Mouse (Mus musculus): Measurements from ENCODE around the gene Hs6st2. TPM values are rescaled to one million over a fixed set of nuclear protein-coding genes. Genes with fewer than 3 reads are reported as not detected.

Gene Hs6st2
- 45.2 and 45.8 TPM in 2 replicates for total RNA-seq (2014; rRNA removed)
- 36.9 and 39.4 TPM in 2 replicates for polyA plus RNA-seq (2015; fragmentation: Nextera tagmentation; extraction: Ambion mirVana)

- Histone ChIP-seq H3K36me3 (ENCODE audit: insufficient read depth, low read length) (no peaks in the 10 kb centered on the region), H3K9me3 (ENCODE audit: low read length) (no peaks in the 10 kb centered on the region), H3K4me3 (ENCODE audit: low read depth, low read length) (peak within 1 kb of the TSS; percentile 48), H3K9ac (replicated peaks; ENCODE audit: low read length, poor library complexity, severe bottlenecking) (peak within 1 kb of the TSS; percentile 51), H3K4me1 (ENCODE audit: insufficient read depth, low read length) (no peaks in the 10 kb centered on the region), H3K27ac (ENCODE audit: low read depth, low read length) (0 out of 2 replicates have a peak within 1 kb of the TSS, but pooled peaks have one; percentile 6), H3K27me3 (ENCODE audit: insufficient read depth, low read length) (no peaks in the 10 kb centered on the region), H3K4me2 (ENCODE audit: low read depth, low read length, poor library complexity, severe bottlenecking) (peak within 1 kb of the TSS; percentile 76)
- ATAC-seq (ENCODE audit: low FRiP score) (no peak), DNase-seq (ENCODE audit: low spot score) (no peak)
- TF ChIP-seq CTCF (IDR thresholded peaks at IDR 0.05), result no peak
- 22% methylated on average over 5 of the region's 5 CpGs for WGBS
These were observed at the start of gene Hs6st2 for GRCm38 (mm10) chrX:51681756-51682155. Gene Hs6st2, minus strand, starts transcription at chrX:51681856.

DNA sequence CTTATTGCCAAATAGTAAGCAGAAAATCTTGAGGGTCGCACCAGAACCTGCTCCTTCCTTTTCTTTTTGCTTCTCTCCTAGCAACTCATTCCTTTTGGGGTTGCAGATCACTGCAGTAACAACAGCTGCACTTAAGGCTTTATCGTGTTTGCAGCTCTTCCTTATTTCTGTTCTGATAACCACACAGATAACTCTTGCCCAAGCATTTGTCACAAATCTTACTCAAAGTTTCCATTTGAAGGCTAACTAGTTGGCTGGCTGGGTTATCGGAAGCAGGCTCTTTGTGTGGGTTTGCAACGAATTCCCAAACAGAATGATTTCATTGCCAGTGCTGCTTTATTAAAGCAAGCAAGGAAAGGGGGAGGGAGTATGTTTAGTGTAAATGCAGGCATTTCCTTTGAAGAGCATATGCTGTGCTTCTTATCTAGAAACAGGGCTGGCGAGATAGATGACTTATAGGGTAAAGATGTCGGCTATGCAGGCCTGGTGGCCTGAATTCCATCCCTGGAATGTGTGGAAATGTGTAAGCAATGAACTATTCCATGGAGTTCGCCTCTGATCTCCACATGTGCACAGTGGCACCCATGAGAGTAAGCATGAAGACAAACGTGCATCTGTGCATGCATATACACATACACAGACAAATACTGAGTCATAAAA is 32.6 kb upstream of the Hs6st2 start:
- Histone ChIP-seq H3K27ac (ENCODE audit: low read depth, low read length) (no peak overlapping the region), H3K9ac (replicated peaks; ENCODE audit: low read length, poor library complexity, severe bottlenecking) (no peak overlapping the region), H3K36me3 (ENCODE audit: insufficient read depth, low read length) (no peaks in the 10 kb centered on the region), H3K4me1 (ENCODE audit: insufficient read depth, low read length) (no peaks in the 10 kb centered on the region), H3K27me3 (ENCODE audit: insufficient read depth, low read length) (no peaks in the 10 kb centered on the region), H3K4me3 (ENCODE audit: low read depth, low read length) (no peak overlapping the region), H3K9me3 (ENCODE audit: low read length) (no peaks in the 10 kb centered on the region), H3K4me2 (ENCODE audit: low read depth, low read length, poor library complexity, severe bottlenecking) (no peak overlapping the region)
- WGBS, result 68% methylated on average over 8 of the region's 8 CpGs
- no peak for TF ChIP-seq CTCF (IDR thresholded peaks at IDR 0.05)
- no peak for DNase-seq (ENCODE audit: low spot score)
- ATAC-seq (ENCODE audit: low FRiP score), result no peak

- WGBS, result 81% methylated on average over 1 of the region's 1 CpGs
- no peak overlapping the region for H3K4me3 ChIP-seq (ENCODE audit: low read depth, low read length)
- H3K4me2 ChIP-seq (ENCODE audit: low read depth, low read length, poor library complexity, severe bottlenecking), result no peak overlapping the region
- no peak for DNase-seq (ENCODE audit: low spot score)
- no peaks in the 10 kb centered on the region for H3K4me1 ChIP-seq (ENCODE audit: insufficient read depth, low read length)
- TF ChIP-seq CTCF (IDR thresholded peaks at IDR 0.05), result no peak
- no peaks in the 10 kb centered on the region for H3K36me3 ChIP-seq (ENCODE audit: insufficient read depth, low read length)
- no peaks in the 10 kb centered on the region for H3K27me3 ChIP-seq (ENCODE audit: insufficient read depth, low read length)
- H3K9ac ChIP-seq (replicated peaks; ENCODE audit: low read length, poor library complexity, severe bottlenecking), result no peak overlapping the region
- H3K27ac ChIP-seq (ENCODE audit: low read depth, low read length), result no peak overlapping the region
- no peak for ATAC-seq (ENCODE audit: low FRiP score)
- no peaks in the 10 kb centered on the region for H3K9me3 ChIP-seq (ENCODE audit: low read length)
These were observed 31.3 kb upstream of the Hs6st2 start for GRCm38 (mm10) chrX:51712996-51713395.

DNA sequence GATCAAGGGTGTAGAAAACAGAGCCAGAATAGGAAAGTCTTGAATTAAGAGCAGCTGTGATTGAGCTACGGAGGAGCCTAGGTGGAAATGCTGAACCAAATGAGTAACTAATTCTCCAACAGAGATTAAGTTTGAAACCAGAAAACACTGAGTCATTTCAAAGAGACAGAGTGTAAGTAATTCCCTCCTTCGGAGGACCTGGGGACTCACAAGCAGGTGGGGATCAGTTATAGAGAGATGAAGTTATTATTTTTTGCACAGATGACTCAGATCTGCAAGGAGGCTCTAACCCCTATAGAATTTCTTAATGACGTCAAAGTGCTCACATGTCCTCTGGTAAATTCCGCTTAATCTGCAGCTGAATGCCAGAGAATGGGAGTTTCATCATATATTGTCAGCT is 21.2 kb upstream of the Hs6st2 start:
- Histone ChIP-seq H3K9ac (replicated peaks; ENCODE audit: low read length, poor library complexity, severe bottlenecking) (no peak overlapping the region), H3K4me2 (ENCODE audit: low read depth, low read length, poor library complexity, severe bottlenecking) (no peak overlapping the region), H3K4me3 (ENCODE audit: low read depth, low read length) (no peak overlapping the region), H3K27me3 (ENCODE audit: insufficient read depth, low read length) (no peaks in the 10 kb centered on the region), H3K36me3 (ENCODE audit: insufficient read depth, low read length) (no peaks in the 10 kb centered on the region), H3K4me1 (ENCODE audit: insufficient read depth, low read length) (no peaks in the 10 kb centered on the region), H3K27ac (ENCODE audit: low read depth, low read length) (no peak overlapping the region), H3K9me3 (ENCODE audit: low read length) (no peaks in the 10 kb centered on the region)
- no peak for DNase-seq (ENCODE audit: low spot score)
- TF ChIP-seq CTCF (IDR thresholded peaks at IDR 0.05), result no peak
- WGBS, result 68% methylated on average over 4 of the region's 4 CpGs
- no peak for ATAC-seq (ENCODE audit: low FRiP score)

- ATAC-seq (ENCODE audit: low FRiP score), result no peak
These were observed 17.4 kb upstream of the Hs6st2 start for GRCm38 (mm10) chrX:51699079-51699478.

DNA sequence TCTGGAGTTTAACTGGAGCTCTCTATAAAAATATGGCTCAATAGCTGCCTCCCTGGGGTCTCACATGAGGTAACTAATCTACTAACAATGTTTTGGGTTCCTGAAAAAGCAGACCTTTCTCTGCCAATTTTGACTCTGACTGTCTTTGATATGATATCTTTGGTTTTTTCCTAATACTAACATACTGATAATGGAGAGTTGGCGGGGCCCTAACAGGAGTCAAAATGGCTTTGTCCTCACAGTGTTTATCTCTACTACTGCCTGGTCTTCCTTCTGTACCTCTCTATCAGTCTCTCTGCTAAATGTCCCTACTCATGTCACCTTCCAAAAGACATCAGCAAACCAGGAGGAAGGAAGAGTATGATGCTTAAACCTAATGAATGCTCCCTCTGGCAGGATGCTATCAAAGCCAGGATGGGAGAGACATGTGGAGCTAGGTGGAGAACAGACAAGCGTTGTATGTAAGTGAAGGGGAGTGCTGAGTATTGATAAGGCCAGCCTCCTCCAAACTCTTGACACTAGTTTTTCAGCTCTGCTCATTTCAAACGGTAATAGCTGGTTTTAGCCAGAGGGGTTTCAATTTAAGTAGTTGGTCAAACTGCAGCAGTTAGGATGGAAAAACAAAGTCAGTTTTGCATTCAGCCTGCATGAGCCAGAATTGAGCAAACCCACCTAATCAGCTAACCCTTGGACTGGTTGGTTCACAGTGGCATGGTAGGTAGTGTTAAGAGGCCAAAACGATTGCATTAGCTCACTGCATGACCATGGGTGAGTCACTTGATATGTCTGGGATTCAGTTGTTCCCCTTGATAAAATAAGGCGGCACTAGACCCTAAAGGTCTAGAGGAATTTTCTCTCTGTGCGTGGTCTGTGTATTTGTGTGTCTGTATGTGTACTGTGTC is 4.6 kb upstream of the Hs6st2 start:
- Histone ChIP-seq H3K36me3 (ENCODE audit: insufficient read depth, low read length) (no peaks in the 10 kb centered on the region), H3K9ac (replicated peaks; ENCODE audit: low read length, poor library complexity, severe bottlenecking) (no peak overlapping the region), H3K27me3 (ENCODE audit: insufficient read depth, low read length) (no peaks in the 10 kb centered on the region), H3K4me1 (ENCODE audit: insufficient read depth, low read length) (no peaks in the 10 kb centered on the region), H3K4me3 (ENCODE audit: low read depth, low read length) (no peak overlapping the region), H3K4me2 (ENCODE audit: low read depth, low read length, poor library complexity, severe bottlenecking) (no peak overlapping the region), H3K27ac (ENCODE audit: low read depth, low read length) (no peak overlapping the region), H3K9me3 (ENCODE audit: low read length) (no peaks in the 10 kb centered on the region)
- ATAC-seq (ENCODE audit: low FRiP score) (no peak), DNase-seq (ENCODE audit: low spot score) (no peak)
- WGBS, result 80% methylated on average over 6 of the region's 6 CpGs
- no peak for TF ChIP-seq CTCF (IDR thresholded peaks at IDR 0.05)

More at GRCm38 (mm10) chrX:51699079-51699478, 17.4 kb upstream of the Hs6st2 start:
- H3K27ac ChIP-seq (ENCODE audit: low read depth, low read length), result no peak overlapping the region
- no peaks in the 10 kb centered on the region for H3K4me1 ChIP-seq (ENCODE audit: insufficient read depth, low read length)
- no peaks in the 10 kb centered on the region for H3K27me3 ChIP-seq (ENCODE audit: insufficient read depth, low read length)
- 58% methylated on average over 4 of the region's 4 CpGs for WGBS
- H3K4me2 ChIP-seq (ENCODE audit: low read depth, low read length, poor library complexity, severe bottlenecking), result no peak overlapping the region
- no peak for TF ChIP-seq CTCF (IDR thresholded peaks at IDR 0.05)
- H3K9me3 ChIP-seq (ENCODE audit: low read length), result no peaks in the 10 kb centered on the region
- DNase-seq (ENCODE audit: low spot score), result no peak
- no peaks in the 10 kb centered on the region for H3K36me3 ChIP-seq (ENCODE audit: insufficient read depth, low read length)
- H3K4me3 ChIP-seq (ENCODE audit: low read depth, low read length), result no peak overlapping the region
- H3K9ac ChIP-seq (replicated peaks; ENCODE audit: low read length, poor library complexity, severe bottlenecking), result no peak overlapping the region

Measured in midbrain, postnatal 0 days (tissue).